Mouse (Mus musculus) liver, adult (tissue): Measurements from ENCODE around the gene Ccdc63.
A peak's percentile ranks its signal among the peaks of the same experiment; 100 is the strongest.

Source experiments
- GATA4 ChIP-seq: IDR thresholded peaks from 2 replicates; pipeline ENCODE4 v1.6.1; 2014; ENCODE audit warnings: mild to moderate bottlenecking, low read length; ENCODE audit not compliant: insufficient replicate concordance

The Ccdc63 gene

GRCm38 (mm10) chr5:122110625-122111024 lies 30.0 kb downstream of the Ccdc63 start:
- TF ChIP-seq GATA4, result no peak

- peak; percentile 65; the same call in 1 of the 2 replicates for TF ChIP-seq GATA4
Observed at GRCm38 (mm10) chr5:122109325-122110060, 31.1 kb downstream of the Ccdc63 start.

GRCm38 (mm10) chr5:122108104-122108503 lies 32.5 kb downstream of the Ccdc63 start:
- no peak for TF ChIP-seq GATA4

- no peak for TF ChIP-seq GATA4
Observed at GRCm38 (mm10) chr5:122106212-122106611, 34.4 kb downstream of the Ccdc63 start.

- TF ChIP-seq GATA4, result no peak
Observed at GRCm38 (mm10) chr5:122104981-122105380, 35.6 kb downstream of the Ccdc63 start.

GRCm38 (mm10) chr5:122104201-122104600 lies 36.4 kb downstream of the Ccdc63 start:
- TF ChIP-seq GATA4, result no peak

GRCm38 (mm10) chr5:122103075-122103474 lies 37.5 kb downstream of the Ccdc63 start:
- no peak for TF ChIP-seq GATA4

- TF ChIP-seq GATA4, result no peak
Observed at GRCm38 (mm10) chr5:122102476-122103050, 38.1 kb downstream of the Ccdc63 start.

- no peak for TF ChIP-seq GATA4
Observed at GRCm38 (mm10) chr5:122094439-122094838, 46.2 kb downstream of the Ccdc63 start.

GRCm38 (mm10) chr5:122093734-122094133 lies 46.9 kb downstream of the Ccdc63 start:
- TF ChIP-seq GATA4, result no peak

GRCm38 (mm10) chr5:122092794-122093193 lies 47.8 kb downstream of the Ccdc63 start:
- TF ChIP-seq GATA4, result no peak

GRCm38 (mm10) chr5:122091070-122091469 lies 49.6 kb downstream of the Ccdc63 start:
- no peak for TF ChIP-seq GATA4

- TF ChIP-seq GATA4, result no peak
Observed at GRCm38 (mm10) chr5:122089664-122090063, 51.0 kb downstream of the Ccdc63 start.

- no peak for TF ChIP-seq GATA4
Observed at GRCm38 (mm10) chr5:122088917-122089316, 51.7 kb downstream of the Ccdc63 start.

- no peak for TF ChIP-seq GATA4
Observed at GRCm38 (mm10) chr5:122086121-122086520, 54.5 kb downstream of the Ccdc63 start.

- TF ChIP-seq GATA4, result no peak
Observed at GRCm38 (mm10) chr5:122085291-122085690, 55.3 kb downstream of the Ccdc63 start.

- no peak for TF ChIP-seq GATA4
Observed at GRCm38 (mm10) chr5:122084470-122084869, 56.2 kb downstream of the Ccdc63 start.
